Mouse (Mus musculus) cortical plate, adult 2 months (tissue): Measurements from ENCODE around the gene Wfdc17.

ENCODE experiments used
- CTCF ChIP-seq: fragments of 200-500 bp; IDR thresholded peaks from 2 replicates; pipeline ENCODE4 v1.5.1; 2011; ENCODE audit warnings: mild to moderate bottlenecking, control low read depth, low read length; ENCODE audit not compliant: insufficient read depth; ENCODE audit errors: extremely low read depth
- POLR2A ChIP-seq: fragments of 200-500 bp; IDR thresholded peaks from 2 replicates; pipeline ENCODE4 v1.6.1; 2011; ENCODE audit warnings: mild to moderate bottlenecking, low read length, control low read depth; ENCODE audit not compliant: insufficient read depth; ENCODE audit errors: extremely low read depth

DNA sequence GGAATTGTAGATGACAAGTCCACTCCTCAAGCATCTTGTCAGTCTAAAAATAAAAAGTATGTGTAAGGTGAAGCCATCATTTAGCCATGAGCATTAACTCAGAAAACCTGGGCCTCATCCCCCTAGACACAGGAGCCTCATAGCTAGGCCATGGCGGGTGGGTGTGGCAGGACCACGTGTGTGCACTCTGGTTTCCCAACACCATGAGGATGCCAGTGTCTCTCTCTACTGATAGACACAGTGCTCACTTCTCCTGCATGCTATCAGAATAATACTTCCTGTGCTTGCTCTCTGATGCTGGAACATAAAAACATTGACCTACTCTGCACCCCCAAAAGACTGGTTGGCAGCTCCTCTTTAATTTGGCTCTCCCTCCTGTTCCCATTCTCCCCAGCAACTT, 32.1 kb downstream of the Wfdc17 start:
- TF ChIP-seq CTCF (no peak), POLR2A (no peak)
